26 mouse cellular contexts compared by ENCODE assay signal in genomic region chr8:72273111-72273770, GRCm38 (mm10). TPM values are rescaled to one million over a fixed set of nuclear protein-coding genes. Genes with fewer than 3 reads are reported as not detected.
DNase-seq lines count a peak whose midpoint lies in the region; ATAC-seq and TF ChIP-seq lines count a peak whose summit lies in the region.
"Had no signal": no experiment of that assay in that cellular context is flagged by ENCODE, and none has a peak within 500 bp of the region (broad histone marks: within the 10 kb centered on the region; RNA-seq: fewer than 3 reads in every experiment).

No protein-coding gene starts in this region.

- TF ChIP-seq POLR2A in spleen, adult 2 months (IDR thresholded peaks at IDR 0.05; ENCODE audit: low read depth, low read length), result no peak
- TF ChIP-seq POLR2A in ES-Bruce4 (IDR thresholded peaks at IDR 0.05; ENCODE audit: insufficient read depth, low read length), result no peak

- no peaks in the 10 kb centered on the region for H3K27me3 ChIP-seq in spleen, adult 2 months (ENCODE audit: control insufficient read depth, insufficient read depth, low read length)
- H3K27me3 ChIP-seq in ES-Bruce4 (ENCODE audit: control insufficient read depth, insufficient read depth, low read length, poor library complexity, severe bottlenecking), result no peaks in the 10 kb centered on the region
- H3K27me3 ChIP-seq: forebrain, embryonic 15.5 days; lung, embryonic 15.5 days; neural tube, embryonic 13.5 days had no signal

- no peaks in the 10 kb centered on the region for H3K36me3 ChIP-seq in spleen, adult 2 months (ENCODE audit: control insufficient read depth, insufficient read depth, low read length)
- H3K36me3 ChIP-seq in ES-Bruce4 (ENCODE audit: control insufficient read depth, insufficient read depth, low read length, poor library complexity, severe bottlenecking), result no peaks in the 10 kb centered on the region
- no peaks in the 10 kb centered on the region for H3K36me3 ChIP-seq in macrophage (ENCODE audit: inconsistent target)
- H3K36me3 ChIP-seq: forebrain, embryonic 15.5 days; heart, embryonic 10.5 days; hindbrain, embryonic 10.5 days; limb, embryonic 10.5 days; lung, embryonic 15.5 days; neural tube, embryonic 13.5 days had no signal

- no peaks in the 10 kb centered on the region for H3K79me2 ChIP-seq in macrophage (ENCODE audit: inconsistent target)

- no peak overlapping the region for H3K4me3 ChIP-seq in spleen, adult 2 months (ENCODE audit: extremely low read depth, insufficient read depth, insufficient read length)
- no peak overlapping the region for H3K4me3 ChIP-seq in ES-Bruce4 (ENCODE audit: low read depth, low read length)
- H3K4me3 ChIP-seq in macrophage (ENCODE audit: inconsistent target), result no peak overlapping the region
- H3K4me3 ChIP-seq: forebrain, embryonic 15.5 days; heart, embryonic 10.5 days; hindbrain, embryonic 10.5 days; limb, embryonic 10.5 days; lung, embryonic 15.5 days; neural tube, embryonic 13.5 days had no signal

- peaks cover 56% of the 10 kb centered on the region; the same call in 1 of the 2 replicates for H3K4me1 ChIP-seq in spleen, adult 2 months (ENCODE audit: control insufficient read depth, insufficient read depth, insufficient read length)
- H3K4me1 ChIP-seq in ES-Bruce4 (ENCODE audit: control insufficient read depth, insufficient read depth, low read length), result no peaks in the 10 kb centered on the region
- H3K4me1 ChIP-seq: forebrain, embryonic 15.5 days; hindbrain, embryonic 10.5 days; limb, embryonic 10.5 days; neural tube, embryonic 13.5 days had no signal

- peak overlapping the region; percentile 97 for H3K27ac ChIP-seq in spleen, adult 2 months (ENCODE audit: insufficient read depth, low read length)
- H3K27ac ChIP-seq in ES-Bruce4 (ENCODE audit: insufficient read depth, low read length), result no peak overlapping the region
- peak overlapping the region; percentile 12; the same call in 1 of the 2 replicates for H3K27ac ChIP-seq in macrophage
- H3K27ac ChIP-seq: forebrain, embryonic 15.5 days; hindbrain, embryonic 10.5 days; limb, embryonic 10.5 days; lung, embryonic 15.5 days; neural tube, embryonic 13.5 days had no signal

- WGBS in spleen, adult 2 months, result 84% methylated on average over 1 of the region's 1 CpGs
- 86% methylated on average over 1 of the region's 1 CpGs for WGBS in macrophage (ENCODE audit: missing documents)

- no peak for ATAC-seq in cerebellum, adult (ENCODE audit: insufficient number of reproducible peaks, low FRiP score, low TSS enrichment)
- ATAC-seq: forebrain, embryonic 15.5 days had no signal

- no peak for TF ChIP-seq CTCF in spleen, adult 2 months (IDR thresholded peaks at IDR 0.05; ENCODE audit: extremely low read depth, insufficient read depth, insufficient read length, insufficient replicate concordance)
- TF ChIP-seq CTCF in ES-Bruce4 (IDR thresholded peaks at IDR 0.05; ENCODE audit: low read depth, low read length), result peak; percentile 29

- peak; percentile 89 for DNase-seq in heart, adult 11 months
- DNase-seq in heart, adult 18-20 months, result no peak
- peak in 1 of 2 experiments; percentile 32 for DNase-seq in spleen, adult 2 months (ENCODE audit: low read depth in 1 of 2, low spot score in 2 of 2)
- no peak for DNase-seq in spleen, postnatal 14 days (ENCODE audit: low spot score in 2 of 2)
- DNase-seq in right cerebral cortex, postnatal 4 days, result no peak
- DNase-seq: cerebellum, adult 11-12 months had no signal

- H3K9ac ChIP-seq in ES-Bruce4 (ENCODE audit: low read depth, poor library complexity, severe bottlenecking), result no peak overlapping the region
- H3K9ac ChIP-seq: forebrain, embryonic 15.5 days; lung, embryonic 15.5 days; neural tube, embryonic 13.5 days had no signal

- H3K9me3 ChIP-seq in ES-Bruce4 (replicated peaks; ENCODE audit: control insufficient read depth, insufficient read depth, low read length, poor library complexity, severe bottlenecking), result no peaks in the 10 kb centered on the region
- H3K9me3 ChIP-seq: forebrain, embryonic 15.5 days; heart, embryonic 10.5 days; hindbrain, embryonic 10.5 days; limb, embryonic 10.5 days; lung, embryonic 15.5 days; neural tube, embryonic 13.5 days had no signal

- TF ChIP-seq EP300 in ES-Bruce4 (IDR thresholded peaks at IDR 0.05; ENCODE audit: insufficient read depth, low read depth, low read length), result no peak

RNA-seq across cellular contexts. Expression of gene Gm10282, which starts 31.8 kb away (rescaled TPM):
- total RNA-seq in heart, adult 18-20 months (2021), result 1 to 10 TPM; 5.9 to 9.5 TPM
- polyA plus RNA-seq in spleen, adult 2 months (2012; rRNA removed), result 1.4 and 1.7 TPM in 2 replicates
- polyA plus RNA-seq in ES-Bruce4 (2011; ENCODE audit: insufficient read depth, insufficient read length, low read depth, missing spikeins), result 2.3 and 4.5 TPM in 2 replicates
- total RNA-seq in macrophage (2018; cell fraction: chromatin; rRNA removed), result 1 to 10 TPM in 4 of 26 experiments, under 1 TPM in 3, not detected in 19; 0.82 to 1.6 (median 1.3) TPM
- 1 to 10 TPM; 1.2 to 3.9 (median 2.3) TPM for total RNA-seq in macrophage (2018; cell fraction: cytosol; rRNA removed)
- total RNA-seq in macrophage (2018; cell fraction: nucleus; rRNA removed), result 1 to 10 TPM in 10 of 26 experiments, under 1 TPM in 8, not detected in 8; 0.70 to 2.0 (median 1.1) TPM
- polyA plus RNA-seq in macrophage (2018), result 1.1 to 6.6 TPM (median 2.6 TPM) in 3 replicates

RNA-seq across cellular contexts. Expression of gene Ap1m1, which starts 33.4 kb away (rescaled TPM):
- total RNA-seq in heart, adult 18-20 months (2021), result 10 to 100 TPM; 46.0 to 51.8 TPM
- polyA plus RNA-seq in spleen, adult 2 months (2012; rRNA removed), result 97.4 and 105 TPM in 2 replicates
- 26.0 and 30.1 TPM in 2 replicates for polyA plus RNA-seq in ES-Bruce4 (2011; ENCODE audit: insufficient read depth, insufficient read length, low read depth, missing spikeins)
- 10 to 100 TPM; 43.3 to 86.7 (median 64.3) TPM for total RNA-seq in macrophage (2018; cell fraction: chromatin; rRNA removed)
- 10 to 100 TPM; 37.3 to 55.1 (median 46.4) TPM for total RNA-seq in macrophage (2018; cell fraction: cytosol; rRNA removed)
- 10 to 100 TPM; 37.9 to 68.9 (median 48.9) TPM for total RNA-seq in macrophage (2018; cell fraction: nucleus; rRNA removed)
- 43.7 to 76.1 TPM (median 50.7 TPM) in 3 replicates for polyA plus RNA-seq in macrophage (2018)

RNA-seq across cellular contexts. Expression of gene Klf2, which starts 45.6 kb away (rescaled TPM):
- total RNA-seq in heart, adult 18-20 months (2021), result 10 to 100 TPM; 74.3 to 76.9 TPM
- 219 and 378 TPM in 2 replicates for polyA plus RNA-seq in spleen, adult 2 months (2012; rRNA removed)
- polyA plus RNA-seq in ES-Bruce4 (2011; ENCODE audit: insufficient read depth, insufficient read length, low read depth, missing spikeins) (44.7 and 47.0 TPM in 2 replicates), macrophage (2018) (3.1 to 17.3 TPM (median 5.7 TPM) in 3 replicates)
- 10 to 100 TPM in 16 of 26 experiments, 1 to 10 TPM in 10; 4.1 to 68.4 (median 11.7) TPM for total RNA-seq in macrophage (2018; cell fraction: chromatin; rRNA removed)
- 10 to 100 TPM in 25 of 26 experiments, 1 to 10 TPM in 1; 7.5 to 87.4 (median 24.8) TPM for total RNA-seq in macrophage (2018; cell fraction: cytosol; rRNA removed)
- 10 to 100 TPM; 12.5 to 98.5 (median 28.2) TPM for total RNA-seq in macrophage (2018; cell fraction: nucleus; rRNA removed)

RNA-seq across cellular contexts. Expression of gene Fam32a, which starts 53.7 kb away (rescaled TPM):
- total RNA-seq in heart, adult 18-20 months (2021), result 10 to 100 TPM; 20.2 to 23.1 TPM
- polyA plus RNA-seq in spleen, adult 2 months (2012; rRNA removed), result 29.8 and 31.3 TPM in 2 replicates
- polyA plus RNA-seq in ES-Bruce4 (2011; ENCODE audit: insufficient read depth, insufficient read length, low read depth, missing spikeins) (45.1 and 50.4 TPM in 2 replicates), macrophage (2018) (53.0 to 65.8 TPM (median 59.4 TPM) in 3 replicates)
- total RNA-seq in macrophage (2018; cell fraction: chromatin; rRNA removed), result 10 to 100 TPM; 14.7 to 41.6 (median 26.0) TPM
- total RNA-seq in macrophage (2018; cell fraction: cytosol; rRNA removed), result 10 to 100 TPM; 50.2 to 73.9 (median 58.4) TPM
- 10 to 100 TPM; 21.7 to 63.1 (median 34.0) TPM for total RNA-seq in macrophage (2018; cell fraction: nucleus; rRNA removed)

RNA-seq across cellular contexts. Expression of gene Gm11034, which starts 59.8 kb away (rescaled TPM):
- not detected for total RNA-seq in heart, adult 18-20 months (2021)
- polyA plus RNA-seq in spleen, adult 2 months (2012; rRNA removed), result not detected in 2 replicates
- polyA plus RNA-seq in ES-Bruce4 (2011; ENCODE audit: insufficient read depth, insufficient read length, low read depth, missing spikeins) (not detected in 2 replicates), macrophage (2018) (not detected in 3 replicates)
- not detected for total RNA-seq in macrophage (2018; cell fraction: chromatin; rRNA removed)
- not detected for total RNA-seq in macrophage (2018; cell fraction: cytosol; rRNA removed)
- not detected for total RNA-seq in macrophage (2018; cell fraction: nucleus; rRNA removed)
- total RNA-seq: adrenal gland, adult 18-20 months; gastrocnemius, postnatal 36 days; left cerebral cortex, adult 8-10 months; liver, adult 2 months; megakaryocyte progenitor cell, adult 5-6 weeks had no signal
- polyA plus RNA-seq: embryonic facial prominence, embryonic 14.5 days; forebrain, embryonic 15.5 days; heart, embryonic 10.5 days; heart, postnatal 0 days; hindbrain, embryonic 10.5 days; inflammation-experienced regulatory T-cells, adult 6 months; kidney, embryonic 14.5 days; limb, embryonic 10.5 days; liver, adult 2 months; lung, embryonic 15.5 days; midbrain, embryonic 14.5 days; neural tube, embryonic 13.5 days; stomach, embryonic 16.5 days had no signal
